Mouse (Mus musculus) induced T-regulatory cell, adult 2 months (primary cell): ENCODE results near the gene Zc3h4.
"Not testable (repeated sequence)": the region's sequence is repeated elsewhere in the genome, so short reads cannot be mapped to it uniquely, and the experiment has no call there.

Source experiments
- DNase-seq: peaks from one replicate; pipeline ENCODE4 v3.0.0-alpha.2; 2012; ENCODE audit warnings: low read depth

Gene Zc3h4

DNA sequence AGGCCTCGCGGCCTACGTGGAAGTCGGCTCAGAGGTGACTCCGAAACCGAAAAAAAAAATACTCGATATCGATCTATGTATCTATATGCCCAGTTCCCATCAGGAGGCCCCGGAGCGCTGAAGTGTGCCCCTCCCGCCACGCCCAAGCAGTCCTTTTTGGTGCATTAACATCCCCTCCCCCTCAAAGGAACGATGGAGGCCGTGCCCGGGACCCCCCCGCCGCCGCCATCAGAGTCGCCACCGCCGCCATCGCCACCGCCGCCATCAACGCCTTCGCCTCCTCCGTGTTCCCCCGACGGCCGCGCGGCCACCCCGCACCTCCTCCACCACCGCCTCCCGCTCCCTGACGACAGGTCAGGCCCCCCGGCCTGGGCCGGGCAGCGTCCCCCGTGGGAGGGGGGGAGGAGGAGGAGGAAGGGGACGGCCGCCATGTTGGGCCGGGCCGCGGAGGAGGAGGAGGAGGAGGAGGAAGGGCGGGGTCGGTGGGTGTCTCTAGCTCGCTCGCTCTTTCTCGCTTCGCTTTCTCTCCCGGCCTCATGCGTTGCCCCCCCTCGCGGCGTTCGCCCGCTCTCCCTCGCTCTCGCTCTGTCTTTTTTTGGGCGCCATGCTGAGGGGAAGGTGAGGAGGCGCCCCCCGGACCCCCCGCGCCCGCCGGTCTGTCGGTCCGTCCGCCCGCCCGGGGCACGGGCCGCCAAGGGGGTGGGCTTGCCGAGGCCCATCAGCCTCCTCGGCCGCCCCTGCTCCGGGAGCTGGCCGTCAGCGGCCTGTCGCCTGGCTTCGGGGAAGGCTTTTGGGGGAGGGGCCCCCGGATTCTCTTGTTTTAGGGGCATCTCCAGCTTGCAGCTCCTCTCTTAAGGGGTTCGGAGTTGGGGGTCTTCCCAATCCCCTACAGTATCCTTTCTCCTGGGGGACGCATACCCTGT, at the start of gene Zc3h4:
Gene Zc3h4 (plus strand): TSS at position 222 of the 923 bp plus-strand sequence.
- peak; percentile 93 for DNase-seq

DNA sequence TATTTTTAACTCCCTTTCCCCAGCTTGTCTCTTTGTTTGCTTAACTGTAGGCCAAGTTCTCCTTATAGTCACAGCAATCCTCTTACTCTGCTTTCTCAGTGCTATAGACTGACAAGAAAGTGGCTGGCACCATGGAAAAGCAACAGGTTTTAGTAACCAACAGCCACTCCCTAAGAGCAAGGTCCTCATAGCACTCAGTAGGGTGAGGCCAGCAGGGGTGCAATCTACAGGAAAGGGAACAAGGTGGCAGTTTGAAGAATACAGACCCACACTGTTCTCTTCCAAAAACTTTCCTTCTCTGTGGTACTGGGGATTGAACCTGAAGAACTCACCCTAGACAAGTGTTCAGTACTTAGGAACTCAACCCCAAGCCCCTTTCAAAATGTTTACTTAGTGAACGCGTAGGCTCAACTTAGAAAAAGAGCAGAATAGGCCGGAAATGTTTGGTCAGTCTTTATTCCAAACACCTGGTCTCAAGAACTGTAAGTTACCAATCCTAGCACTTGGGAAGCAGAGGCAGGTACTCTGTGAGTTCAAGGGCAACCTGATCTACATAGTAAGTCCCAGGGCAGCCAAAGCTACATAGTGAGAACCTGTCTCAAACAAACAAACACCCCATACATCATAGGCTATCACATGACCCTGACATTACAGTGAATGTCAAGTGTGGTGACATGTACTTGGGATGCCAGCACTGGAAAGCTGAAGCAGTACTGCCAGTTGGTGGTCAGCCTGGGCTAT, 44.7 kb upstream of the Zc3h4 start:
- no peak for DNase-seq

DNA sequence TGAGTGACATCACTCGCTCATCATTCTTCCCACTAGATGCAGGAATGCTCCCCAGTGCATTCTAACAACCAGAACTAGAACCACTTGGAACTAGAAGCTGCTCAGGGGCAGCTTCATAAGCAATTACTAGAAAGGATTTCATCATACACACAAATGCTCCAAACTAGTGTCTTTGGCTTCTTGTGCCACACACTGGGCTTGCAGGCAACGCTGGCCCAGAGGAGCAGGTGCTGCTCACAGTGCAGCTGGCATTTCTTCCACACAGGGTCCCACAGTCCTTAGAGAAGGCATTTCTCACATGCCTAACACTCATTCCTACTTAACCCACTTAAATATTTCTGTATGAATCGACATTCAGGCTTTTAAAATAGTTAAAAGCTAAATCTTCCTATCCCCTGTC, 43.1 kb upstream of the Zc3h4 start:
- DNase-seq: no peak

DNA sequence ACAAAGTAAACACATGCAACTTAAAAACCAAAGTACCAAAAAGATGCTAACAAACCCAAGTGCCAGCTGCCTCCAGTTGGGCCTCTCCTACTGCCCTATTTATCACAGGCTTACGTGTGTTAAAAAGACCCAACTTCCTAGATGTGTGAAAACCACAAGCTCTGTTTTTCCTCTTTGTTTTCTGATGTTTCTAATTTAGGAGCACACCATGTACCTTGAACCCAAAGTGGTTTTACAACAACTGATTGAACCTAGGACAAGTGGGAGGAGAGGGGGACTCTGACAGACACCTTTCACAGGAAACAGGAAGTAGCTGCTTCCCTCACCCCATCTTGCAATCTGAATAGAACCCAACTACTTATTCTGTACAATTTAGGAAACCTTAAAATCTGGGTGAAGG, 36.4 kb upstream of the Zc3h4 start:
- peak; percentile 71 for DNase-seq

DNA sequence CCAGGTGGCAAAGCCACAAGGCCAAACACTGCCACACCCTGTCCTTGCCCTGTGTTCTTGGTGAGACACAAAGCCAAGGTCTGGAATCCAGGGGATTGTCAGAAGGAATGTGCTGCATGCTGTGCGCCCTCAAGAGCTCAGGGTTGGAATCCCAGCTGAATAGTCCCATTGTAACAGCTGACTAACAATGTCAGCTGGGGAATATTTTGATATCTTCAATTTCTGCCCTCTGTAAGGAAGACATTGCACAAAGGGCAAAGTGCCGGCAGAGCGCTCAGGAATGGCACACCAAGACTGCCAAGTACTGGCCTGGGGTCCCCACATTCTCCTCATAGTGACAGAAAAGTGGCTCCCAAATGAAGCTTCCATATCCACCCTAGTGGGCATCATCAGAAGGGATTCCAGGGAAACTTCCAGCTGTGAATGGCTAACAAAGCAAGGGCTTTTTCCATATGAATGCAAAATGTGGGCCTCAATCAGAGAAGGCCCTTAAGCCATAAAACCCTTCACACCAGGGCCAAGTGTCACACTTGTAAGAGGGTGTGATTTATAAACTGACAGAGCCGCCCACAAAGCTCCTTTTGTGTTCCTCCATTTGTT, 35.7 kb upstream of the Zc3h4 start:
- DNase-seq: no peak

DNA sequence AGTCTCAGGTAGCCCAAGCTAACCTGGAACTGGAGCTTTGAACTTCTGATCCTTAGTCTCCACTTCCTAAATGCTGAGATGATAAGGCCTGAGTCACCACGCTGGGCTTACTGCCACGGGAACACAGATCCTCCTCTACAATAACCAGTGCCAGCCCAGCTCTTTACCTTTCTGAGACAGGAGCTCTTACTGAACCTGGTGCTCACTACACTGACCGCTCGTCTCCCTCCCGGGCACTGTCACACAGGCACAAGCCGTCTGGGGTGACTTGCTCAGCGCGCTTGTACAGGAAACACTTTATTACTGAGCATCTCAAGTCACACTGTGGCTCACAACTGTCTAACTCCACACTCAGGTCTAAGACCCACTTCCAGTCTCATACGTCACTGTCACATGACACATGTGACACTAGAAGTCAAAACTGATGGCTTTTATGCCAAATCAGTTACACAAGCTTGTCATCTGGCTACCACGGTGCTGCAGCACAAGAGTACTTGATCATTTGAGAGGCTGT, 34.5 kb upstream of the Zc3h4 start:
- DNase-seq: no peak

DNA sequence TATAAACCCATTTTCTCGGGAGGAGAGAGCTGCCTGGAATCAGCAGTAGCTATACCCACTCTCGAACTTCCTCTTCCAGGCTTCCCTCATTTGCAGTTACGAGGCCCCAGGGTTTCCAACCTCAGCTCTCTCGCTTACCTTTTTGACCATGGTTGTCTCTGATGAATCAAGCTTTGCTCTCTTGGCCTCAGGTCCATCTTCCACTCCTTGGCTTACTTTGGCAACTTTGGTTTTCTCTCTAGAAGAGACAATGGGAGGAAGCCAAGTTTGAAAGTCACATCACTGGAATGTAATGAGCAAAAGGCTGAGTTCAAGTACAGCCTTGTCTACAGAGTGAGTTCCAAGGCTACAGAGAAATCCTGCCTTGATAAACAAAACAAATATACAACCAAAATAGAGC, 34.0 kb upstream of the Zc3h4 start:
- no peak for DNase-seq

DNA sequence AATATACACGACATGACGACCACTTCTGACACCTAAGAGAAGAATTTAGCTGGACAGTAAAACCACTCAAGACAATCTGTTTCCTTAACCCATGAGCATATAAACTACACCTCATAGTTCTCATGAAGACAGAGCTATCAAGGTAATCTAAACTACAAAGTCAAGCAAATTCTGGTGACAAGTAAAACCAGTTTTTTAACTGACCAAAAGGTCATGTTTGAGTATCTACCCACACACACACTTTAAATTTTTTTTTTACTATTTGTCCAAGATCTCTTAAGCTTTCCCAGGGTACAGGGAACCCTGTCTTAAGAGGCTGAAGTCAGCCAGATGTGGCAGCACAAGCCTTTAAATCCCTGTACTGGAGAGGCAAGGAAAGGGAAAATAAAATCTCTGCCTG, 31.9 kb upstream of the Zc3h4 start:
- no peak for DNase-seq

DNA sequence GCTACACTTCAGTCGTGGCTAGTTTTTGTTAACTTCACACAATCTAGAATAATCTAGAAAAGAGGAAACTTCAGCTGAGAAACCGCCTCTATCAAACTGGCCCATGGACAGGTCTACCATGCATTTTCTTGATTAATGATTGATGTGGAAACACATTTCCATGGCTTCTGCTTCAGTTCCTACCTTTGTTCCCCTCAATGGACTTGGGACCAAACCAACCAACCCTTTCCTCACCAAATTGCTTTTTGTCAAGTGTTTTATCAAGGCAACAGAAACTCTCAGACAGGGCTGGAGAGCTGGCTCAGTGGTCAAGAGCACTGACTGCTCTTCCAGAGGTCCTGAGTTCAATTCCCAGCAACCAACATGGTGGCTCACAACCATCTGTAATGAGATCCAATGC, 30.1 kb upstream of the Zc3h4 start:
- DNase-seq: no peak

DNA sequence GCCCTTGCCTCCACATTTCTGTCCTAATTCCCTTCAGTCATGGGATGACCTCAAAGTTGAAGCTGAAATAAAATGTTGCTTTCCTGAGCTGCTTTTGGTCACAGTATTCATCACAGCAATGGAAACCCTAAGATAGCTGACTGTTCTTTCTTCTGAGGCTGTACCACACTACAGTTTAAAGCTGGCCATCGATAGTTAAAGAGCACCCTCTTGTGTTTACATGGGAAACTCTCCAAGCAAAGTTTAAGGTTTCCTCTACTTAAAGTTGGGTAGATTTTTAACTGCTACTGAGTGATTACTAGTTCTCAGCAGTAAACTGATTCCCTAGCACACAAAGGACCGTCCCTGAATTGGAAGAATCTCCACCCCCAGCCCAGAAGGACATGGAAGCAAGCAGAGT, 27.0 kb upstream of the Zc3h4 start:
- peak; percentile 77 for DNase-seq

DNA sequence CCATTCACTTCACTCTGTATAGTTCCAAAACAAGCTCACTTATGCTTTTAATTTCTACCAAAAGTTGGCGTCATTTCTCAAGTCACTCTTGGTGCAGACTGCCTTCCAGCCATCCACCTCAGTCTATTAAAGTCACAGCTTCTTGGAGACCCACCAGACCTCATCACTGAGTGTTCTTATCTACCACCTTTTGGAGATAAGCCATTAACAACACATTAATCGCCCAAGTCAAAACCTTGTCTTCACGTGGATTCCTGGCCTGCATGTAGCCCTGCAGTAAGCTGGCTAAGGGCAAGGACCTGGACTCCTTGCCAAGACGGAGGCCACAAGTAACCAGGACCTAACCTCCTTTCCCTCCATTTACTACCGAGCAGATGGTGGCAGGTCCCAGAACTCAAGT, 25.7 kb upstream of the Zc3h4 start:
- DNase-seq: no peak

DNA sequence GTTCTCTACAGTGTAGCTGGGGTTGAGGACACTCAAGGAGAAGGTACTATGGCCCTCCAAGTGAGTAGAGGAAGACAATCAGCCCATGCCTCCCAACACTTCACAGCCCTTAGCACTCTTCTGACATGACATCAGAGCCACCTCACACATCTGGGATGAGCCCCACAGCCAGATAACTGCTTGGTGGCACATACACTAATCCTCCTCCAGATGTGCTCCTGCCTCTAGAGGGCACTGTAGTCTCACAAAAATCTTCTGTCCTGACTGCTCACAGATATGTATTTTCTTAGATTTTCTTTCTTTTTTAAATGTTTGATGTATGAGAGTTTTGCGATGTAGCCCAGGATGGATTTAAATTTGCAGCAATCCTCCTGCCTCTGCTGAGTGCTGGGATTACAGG, 24.2 kb upstream of the Zc3h4 start:
- DNase-seq: peak; percentile 83

DNA sequence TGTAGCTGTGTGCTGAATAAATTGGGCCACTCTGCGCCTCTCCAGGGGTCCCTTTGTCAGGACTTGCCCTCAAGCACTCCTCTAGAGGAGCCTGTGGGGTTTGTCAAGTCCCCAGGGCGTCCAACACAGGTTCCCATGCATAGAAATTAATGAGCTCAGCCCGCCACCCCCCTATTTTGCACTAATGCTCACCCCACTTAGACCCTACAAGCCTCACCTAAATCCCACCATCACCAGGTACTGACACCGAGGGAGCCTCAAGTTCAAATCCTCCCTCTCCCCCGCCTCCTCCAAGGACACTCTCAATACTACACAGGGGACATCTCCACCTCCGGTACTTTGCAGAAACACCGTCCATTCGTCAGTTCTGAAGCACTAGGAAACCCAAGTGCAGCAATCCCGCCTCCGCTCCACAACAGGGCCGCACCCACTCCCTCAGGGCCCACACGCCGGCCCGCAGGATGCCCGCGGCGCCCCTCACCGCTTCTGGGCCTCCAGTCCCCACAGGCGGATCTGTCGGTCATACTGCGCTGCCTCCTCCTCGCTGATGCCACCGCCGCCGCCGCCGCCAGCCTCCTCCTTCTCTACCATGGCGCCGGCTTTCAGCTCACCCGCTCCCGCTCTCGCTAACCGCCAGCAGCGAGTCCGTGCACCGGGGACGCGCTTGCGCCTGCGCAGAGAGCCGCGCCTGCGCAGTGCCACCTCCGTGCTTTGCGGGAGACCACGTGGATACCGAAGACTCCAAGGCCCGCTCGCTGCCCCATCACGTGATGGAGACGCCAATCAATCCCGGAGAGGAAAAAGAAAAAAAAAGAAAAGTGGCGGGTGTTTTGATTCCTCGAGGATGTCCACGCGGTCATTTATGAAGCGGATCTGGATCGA, 13.3 kb upstream of the Zc3h4 start, which contains the start of gene Sae1:
Gene Sae1 (minus strand): TSS at position 647 of the 882 bp plus-strand sequence.
- DNase-seq: peak; percentile 96

DNA sequence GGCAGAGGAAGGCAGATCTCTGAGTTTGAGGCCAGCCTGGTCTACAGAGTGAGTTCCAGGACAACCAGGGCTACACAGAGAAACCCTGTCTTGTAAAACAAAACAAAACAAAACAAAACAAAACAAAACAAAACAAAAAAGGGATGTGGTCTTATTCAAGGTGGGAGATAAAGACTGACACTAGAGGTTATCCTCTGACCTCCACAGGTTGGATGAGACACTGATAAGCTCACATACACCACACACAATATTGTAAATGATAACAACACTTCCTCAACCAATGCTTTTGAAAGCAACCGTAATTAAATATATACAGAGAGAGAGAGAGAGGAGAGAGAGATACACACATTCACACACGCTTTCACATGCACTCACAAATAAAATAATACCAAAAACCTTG, 10.8 kb upstream of the Zc3h4 start:
- DNase-seq: not testable (repeated sequence)

DNA sequence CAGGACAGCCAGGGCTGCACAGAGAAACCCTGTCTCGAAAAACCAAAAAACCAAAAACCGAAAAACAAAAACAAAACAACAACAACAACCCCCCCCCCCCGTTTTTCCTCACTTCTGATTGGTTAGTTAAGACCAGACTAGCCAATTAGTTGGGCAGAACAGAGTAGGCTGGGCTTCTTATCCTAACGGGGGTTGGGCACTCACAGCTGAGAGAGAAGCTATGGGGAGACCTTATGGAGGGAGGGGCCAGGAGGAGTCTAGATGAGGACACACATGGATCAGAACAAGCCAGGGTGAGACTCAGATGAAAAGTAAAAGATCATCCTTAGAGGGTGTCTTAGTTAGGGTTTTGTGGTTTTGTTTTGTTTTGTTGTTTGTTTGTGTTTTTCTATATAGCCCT, 7.8 kb upstream of the Zc3h4 start:
- no peak for DNase-seq

DNA sequence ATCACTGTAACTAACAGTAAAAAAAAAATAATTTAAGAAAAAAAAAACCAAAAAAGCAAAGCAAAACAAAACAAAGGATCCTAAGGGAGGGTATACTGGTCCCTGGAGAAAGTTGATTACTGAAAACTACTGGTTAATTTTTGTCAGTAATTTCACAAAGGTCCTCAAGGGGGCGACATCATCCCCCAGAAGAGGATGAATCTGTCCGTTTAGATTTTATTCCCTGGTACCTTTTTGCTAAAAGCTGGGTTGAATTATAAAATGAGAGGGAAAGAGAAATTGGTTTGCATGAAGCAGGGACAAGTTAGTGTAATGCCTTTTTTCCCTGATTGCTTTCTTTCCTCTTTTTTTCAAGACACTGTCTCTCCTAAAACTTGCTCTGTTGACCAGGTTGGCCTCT, 4.8 kb upstream of the Zc3h4 start:
- DNase-seq: peak; percentile 86

DNA sequence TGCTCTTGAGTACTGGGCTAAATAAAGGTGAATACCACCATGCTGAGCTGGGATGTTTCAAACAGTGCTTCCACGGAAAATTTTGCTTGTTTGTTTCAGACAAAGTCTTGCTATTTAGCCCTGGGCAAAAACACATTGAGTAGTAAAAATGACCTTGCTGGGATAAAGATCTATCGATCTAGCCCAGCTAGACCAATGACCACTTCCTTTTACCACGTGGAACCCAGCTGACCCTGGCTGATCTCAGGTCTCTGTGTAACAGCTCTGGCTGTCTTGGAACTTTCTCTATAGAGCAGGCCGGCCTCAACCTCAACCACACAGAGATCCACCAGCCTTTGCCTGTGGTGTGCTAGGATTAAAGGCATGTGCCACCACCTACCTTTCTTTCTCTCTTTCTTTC, 3.2 kb upstream of the Zc3h4 start:
- DNase-seq: peak; percentile 18

DNA sequence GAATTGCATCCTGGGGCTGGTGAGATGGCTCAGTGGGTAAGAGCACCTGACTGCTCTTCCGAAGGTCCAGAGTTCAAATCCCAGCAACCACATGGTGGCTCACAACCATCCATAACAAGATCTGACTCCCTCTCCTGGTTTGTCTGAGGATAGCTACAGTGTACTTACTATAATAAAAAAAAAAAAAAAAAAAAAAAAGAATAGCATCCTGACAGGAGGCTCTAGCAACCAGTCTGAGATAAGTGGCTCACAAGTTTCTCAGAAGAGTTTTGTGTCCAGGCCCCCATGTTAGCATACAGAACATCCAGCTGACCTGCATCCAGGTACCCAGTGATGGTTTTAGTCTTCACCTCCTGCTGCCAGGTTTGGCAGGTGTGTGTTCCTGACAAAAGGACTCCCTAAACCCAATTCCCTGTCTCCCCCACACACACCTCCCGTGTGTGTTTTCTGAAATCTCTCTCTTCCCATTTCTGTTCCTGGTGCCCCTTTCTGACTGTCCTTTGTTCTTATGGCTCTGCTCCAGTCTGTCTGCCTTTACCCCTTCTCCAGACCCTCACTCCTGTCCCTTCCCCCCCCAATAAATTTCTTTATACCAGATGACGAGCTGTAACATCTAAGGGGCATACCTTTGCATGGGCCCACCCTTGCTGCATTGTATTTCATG, 2.2 kb upstream of the Zc3h4 start:
- peak; percentile 61 for DNase-seq

DNA sequence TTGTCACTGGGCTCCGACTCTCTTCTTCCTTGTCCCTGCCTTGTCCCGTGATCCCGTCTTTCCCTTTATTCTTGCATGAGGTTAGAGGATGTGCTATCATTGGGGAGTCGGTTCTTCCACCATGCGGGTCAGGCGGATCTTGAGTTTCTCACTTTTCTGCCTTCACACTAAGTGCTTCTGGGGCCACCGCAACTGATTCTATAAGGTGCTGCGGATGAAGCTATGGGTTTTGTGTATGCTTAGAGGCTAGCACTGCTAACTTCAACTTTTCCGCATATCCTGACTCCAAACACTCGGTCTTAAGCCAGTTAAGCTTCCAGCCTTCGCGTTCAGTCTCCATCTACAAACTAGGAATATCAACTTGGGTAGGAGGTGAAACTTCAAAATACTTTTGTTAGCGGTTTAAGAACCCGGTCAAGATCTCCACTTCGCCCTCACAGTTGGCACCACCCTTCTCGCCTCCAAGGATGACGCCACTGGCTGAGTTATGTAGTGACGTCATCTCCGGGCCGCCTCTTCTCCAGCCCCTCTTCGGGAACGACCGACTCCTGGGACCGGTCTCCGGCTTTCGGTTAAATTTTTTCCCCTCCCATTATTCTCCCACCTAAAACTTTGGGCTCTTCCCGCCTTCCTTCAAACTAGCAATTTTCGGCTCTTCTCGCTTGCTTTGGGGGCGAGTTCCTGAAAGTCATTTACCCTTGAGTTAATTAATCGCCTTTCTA, 1.5 kb upstream of the Zc3h4 start:
- peak; percentile 96 for DNase-seq
